8 mouse cellular contexts compared by ENCODE assay signal in genomic region chr9:69517387-69518035, GRCm38 (mm10).
DNase-seq lines count a peak whose midpoint lies in the region; ATAC-seq and TF ChIP-seq lines count a peak whose summit lies in the region.

No protein-coding gene starts in this region.

- H3K27me3 ChIP-seq in kidney, embryonic 16.5 days (ENCODE audit: insufficient read depth, low read length): no peaks in the 10 kb centered on the region
- H3K27me3 ChIP-seq in limb, embryonic 10.5 days (ENCODE audit: low read depth, poor library complexity, severe bottlenecking): peaks cover 13% of the 10 kb centered on the region; the same call in 1 of the 2 replicates

- no peaks in the 10 kb centered on the region for H3K36me3 ChIP-seq in kidney, embryonic 16.5 days (ENCODE audit: insufficient read depth, low read length)
- no peaks in the 10 kb centered on the region for H3K36me3 ChIP-seq in limb, embryonic 10.5 days

- H3K4me2 ChIP-seq in kidney, embryonic 16.5 days (replicated peaks; ENCODE audit: low read depth, low read length): no peak overlapping the region

- no peaks in the 10 kb centered on the region for H3K4me1 ChIP-seq in kidney, embryonic 16.5 days (ENCODE audit: insufficient read depth, low read length)
- peaks cover 9% of the 10 kb centered on the region; the same call in 1 of the 2 replicates for H3K4me1 ChIP-seq in limb, embryonic 10.5 days

- peak; percentile 89 for ATAC-seq in kidney, embryonic 16.5 days (ENCODE audit: low FRiP score, low TSS enrichment)

- no peaks in the 10 kb centered on the region for H3K9me3 ChIP-seq in kidney, embryonic 16.5 days (ENCODE audit: low read length)
- no peaks in the 10 kb centered on the region for H3K9me3 ChIP-seq in limb, embryonic 10.5 days (replicated peaks)

- no peak for TF ChIP-seq CTCF in brain, embryonic 14.5 days (IDR thresholded peaks at IDR 0.05; ENCODE audit: borderline replicate concordance, extremely low read depth, insufficient read depth, insufficient read length)

- WGBS in kidney, embryonic 16.5 days: 64% methylated on average over 20 of the region's 20 CpGs
- 78% methylated on average over 20 of the region's 20 CpGs for WGBS in limb, embryonic 10.5 days

- no peak for TF ChIP-seq POLR2A in brain, embryonic 14.5 days (IDR thresholded peaks at IDR 0.05; ENCODE audit: borderline replicate concordance, extremely low read depth, insufficient read depth, insufficient read length, poor library complexity, severe bottlenecking)

- H3K27ac ChIP-seq in kidney, embryonic 16.5 days (ENCODE audit: low read length): 0 out of 2 replicates have a peak overlapping the region, but pooled peaks have one; percentile 3
- H3K27ac ChIP-seq in limb, embryonic 10.5 days: peak overlapping the region; percentile 46; the same call in 1 of the 2 replicates

- no peak overlapping the region for H3K9ac ChIP-seq in kidney, embryonic 16.5 days (replicated peaks; ENCODE audit: low read length)

- H3K4me3 ChIP-seq in kidney, embryonic 16.5 days (ENCODE audit: low read length): no peak overlapping the region
- no peak overlapping the region for H3K4me3 ChIP-seq in limb, embryonic 10.5 days

- peak; percentile 13 for DNase-seq in adrenal gland, postnatal 10 days
- no peak for DNase-seq in adrenal gland, adult 8-10 months
- DNase-seq in brain, embryonic 14.5 days (ENCODE audit: low read depth): peak; percentile 98
- no peak for DNase-seq in limb, embryonic 10.5 days (ENCODE audit: low spot score)
- peak; percentile 21 for DNase-seq in retina, postnatal 7 days (ENCODE audit: low read depth, low spot score)
- DNase-seq in urinary bladder, postnatal 10 days (ENCODE audit: low spot score): no peak
- no peak for DNase-seq in gastrocnemius, postnatal 25 days

Comparison
In these comparisons a context has a peak if more than half of its experiments do, and no peak if none do; other contexts are left out.
1. DNase-seq: peak in adrenal gland, postnatal 10 days (single experiment), brain, embryonic 14.5 days (single experiment) and retina, postnatal 7 days (single experiment); none in adrenal gland, adult 8-10 months (single experiment), limb, embryonic 10.5 days (single experiment), urinary bladder, postnatal 10 days (single experiment) and gastrocnemius, postnatal 25 days (single experiment).